Mouse (Mus musculus): ENCODE data around the gene Smtn.

The Smtn gene

DNA sequence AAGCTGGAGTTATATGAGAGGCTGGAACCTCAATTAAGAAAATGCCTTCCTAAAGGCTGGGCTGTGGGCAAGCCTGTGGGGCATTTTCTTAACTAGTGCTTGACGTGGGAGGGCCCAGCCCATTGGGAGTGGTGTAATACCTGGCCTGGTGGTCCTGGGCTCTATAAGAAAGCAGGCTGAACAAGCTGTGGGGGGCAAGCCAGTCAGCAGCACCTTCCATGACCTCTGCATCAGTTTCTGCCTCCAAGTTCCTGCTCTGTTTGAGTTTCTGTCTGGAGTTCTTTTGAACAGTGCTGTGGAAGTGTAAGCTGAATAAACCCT lies 5.8 kb upstream of the Smtn start:
- DNase-seq = no peak

DNA sequence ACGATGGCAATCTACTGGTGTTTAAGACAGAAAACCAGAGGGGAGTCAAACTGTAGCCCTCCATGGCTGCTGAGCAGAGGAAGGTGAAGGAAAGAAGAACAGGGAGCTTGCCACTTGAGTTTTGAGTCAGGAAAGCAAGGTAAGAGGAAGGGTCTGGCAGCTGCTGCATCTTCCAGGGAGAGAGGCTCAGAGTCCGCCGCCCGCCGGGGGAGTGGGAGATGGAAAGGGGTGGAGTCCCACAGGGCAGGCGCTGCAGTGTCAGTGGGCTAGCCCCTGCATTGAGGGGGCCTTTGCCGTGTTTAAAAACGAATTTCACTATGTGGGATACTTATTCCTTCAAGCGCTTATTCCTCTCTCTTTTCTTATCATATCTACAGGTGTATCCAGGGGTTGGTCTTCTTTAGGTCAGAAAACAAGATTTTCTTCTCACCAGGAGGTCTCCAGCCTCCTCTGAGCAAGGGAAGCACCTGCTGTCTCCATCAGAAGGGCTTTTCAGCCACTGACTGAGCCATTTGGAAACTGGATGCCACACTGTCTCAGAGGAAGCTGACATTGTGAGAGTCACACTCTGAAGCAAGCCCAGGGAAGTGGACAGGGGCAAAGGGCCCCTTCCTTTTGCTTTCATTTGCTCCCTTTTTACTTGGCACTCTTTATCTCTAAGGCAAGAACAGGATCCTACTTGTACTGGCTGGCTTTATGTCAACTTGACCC lies 5.3 kb upstream of the Smtn start:
- DNase-seq = no peak

DNA sequence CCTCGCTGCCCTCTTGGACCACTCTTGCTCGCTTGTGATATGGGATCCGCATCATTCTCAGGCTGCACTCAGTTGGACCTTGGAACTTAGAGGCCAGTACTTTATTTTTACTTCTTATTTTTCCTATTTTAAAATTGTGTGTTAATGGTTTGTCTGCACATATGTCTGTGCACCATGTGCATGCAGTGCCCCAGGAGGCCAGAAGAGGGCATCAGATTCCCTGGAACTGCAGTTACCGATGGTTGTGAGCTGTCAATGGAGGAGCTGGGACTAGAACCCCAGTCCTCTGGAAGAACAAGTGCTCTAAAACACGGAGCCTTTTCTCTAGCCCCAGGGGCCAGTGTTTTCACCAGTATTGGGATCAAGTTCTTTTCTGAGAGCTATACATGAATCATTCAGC lies 4.0 kb upstream of the Smtn start:
- DNase-seq = no peak

DNA sequence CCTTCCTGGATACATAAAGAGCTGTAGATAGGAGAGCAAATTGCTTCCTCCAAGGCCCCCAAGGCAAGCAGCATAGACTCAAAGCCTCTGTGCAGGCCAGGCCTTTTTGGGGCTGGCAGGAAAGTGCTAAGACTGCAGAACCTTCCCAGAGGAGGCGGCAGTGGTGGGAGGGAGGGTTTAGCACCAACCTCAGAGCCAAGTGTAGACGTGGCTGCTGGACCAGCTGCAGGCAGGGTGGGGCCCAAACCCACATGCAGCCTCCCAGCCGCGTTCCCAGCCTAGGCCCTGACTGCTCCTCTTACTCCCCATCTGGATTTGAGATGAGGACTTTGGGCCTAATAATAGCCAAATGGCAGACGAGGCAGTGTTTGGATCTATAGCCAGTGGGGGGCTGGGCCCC lies 2.6 kb upstream of the Smtn start:
- DNase-seq = no peak

DNA sequence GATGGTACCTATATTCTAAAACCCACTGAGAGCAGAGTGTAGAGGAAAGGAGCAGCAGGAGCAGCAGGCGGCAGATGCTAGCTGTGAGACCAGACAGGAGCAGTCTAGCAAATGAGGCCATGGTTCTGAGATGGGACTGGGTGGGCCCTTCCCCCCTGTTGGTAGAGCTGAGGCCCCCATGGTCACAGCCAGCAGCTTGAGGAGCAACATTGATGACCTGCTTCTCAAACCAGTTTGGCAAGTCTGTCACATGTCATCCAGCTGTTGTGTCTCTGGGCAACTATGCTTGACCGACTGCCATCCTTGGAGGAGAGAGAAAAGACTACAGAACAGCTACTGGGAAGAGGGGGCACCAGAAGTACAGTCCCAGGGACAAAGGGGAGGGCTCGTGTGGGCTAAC lies 1.5 kb upstream of the Smtn start:
- peak; percentile 13 for DNase-seq

DNA sequence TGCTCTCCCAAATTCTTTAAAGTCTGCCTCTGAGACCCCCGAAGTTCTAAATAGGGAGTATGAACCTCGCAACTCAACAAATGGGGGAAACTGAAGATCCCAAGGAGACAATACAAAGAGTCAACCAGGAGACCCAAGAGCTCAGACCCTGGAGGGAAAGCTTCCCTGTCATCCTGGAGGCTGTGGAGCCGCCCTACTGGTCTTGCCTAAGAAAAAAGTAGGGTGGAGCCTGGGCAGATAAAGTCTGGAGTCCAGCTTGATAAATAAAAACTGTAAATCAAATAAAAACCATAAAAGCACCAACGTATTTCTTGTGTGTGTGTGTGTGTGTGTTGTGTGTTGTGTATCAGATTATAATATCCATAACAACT lies 601 bp downstream of the Smtn start:
- DNase-seq = no peak

DNA sequence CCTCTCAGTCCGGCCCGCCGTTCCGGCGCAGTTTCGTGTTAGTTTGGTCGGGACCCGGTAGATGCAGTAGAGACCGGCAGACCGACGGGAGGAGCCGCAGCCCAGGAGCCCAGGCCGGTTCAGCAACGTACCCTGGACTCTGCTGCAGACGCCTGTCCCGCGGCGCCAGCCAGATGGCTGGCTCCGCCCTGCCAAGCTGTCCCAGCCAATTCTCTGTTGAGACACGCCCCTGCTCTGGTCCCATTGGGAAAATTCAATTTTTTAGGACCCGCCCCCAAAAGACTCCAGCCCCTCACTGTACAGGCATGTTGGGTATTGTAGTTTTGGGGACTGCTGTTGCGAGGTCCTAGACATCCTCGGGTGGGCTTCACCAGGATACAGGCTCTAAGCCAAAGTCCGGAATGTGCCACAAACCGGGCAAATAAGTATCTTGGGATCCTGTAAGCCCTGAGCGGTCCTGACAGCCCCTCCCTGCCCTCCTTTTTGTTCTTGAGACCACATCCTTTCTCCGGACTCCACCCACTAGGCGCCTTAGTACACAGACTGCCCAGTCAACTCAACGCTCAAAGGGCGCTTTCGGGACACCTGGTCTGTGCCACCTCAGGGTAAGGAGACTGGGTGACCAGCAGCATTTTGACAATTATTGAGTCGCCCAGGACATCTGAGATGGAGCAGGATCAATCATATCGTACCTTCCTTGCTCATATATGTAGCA lies 1.1 kb downstream of the Smtn start:
- DNase-seq = peak; percentile 96

DNA sequence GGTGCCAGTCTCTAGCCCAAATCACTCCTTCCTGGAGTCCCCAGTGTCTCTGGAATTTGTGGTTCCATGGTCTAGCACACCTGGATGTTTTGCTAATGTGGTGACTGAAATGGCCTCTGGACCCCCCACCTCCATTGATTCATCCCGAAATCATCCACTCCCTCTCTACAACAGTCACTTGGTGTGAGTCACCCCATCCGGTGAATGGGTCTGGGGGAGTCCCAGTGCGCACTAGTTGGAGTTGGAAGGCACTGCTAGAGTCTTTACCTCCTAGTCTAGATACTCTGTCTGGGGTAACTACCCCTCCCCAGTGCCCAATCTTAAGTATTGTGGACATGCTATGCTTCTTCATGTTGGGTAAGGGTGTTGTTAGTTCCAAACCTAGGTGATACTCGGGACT lies 2.1 kb downstream of the Smtn start:
- peak; percentile 43 for DNase-seq

DNA sequence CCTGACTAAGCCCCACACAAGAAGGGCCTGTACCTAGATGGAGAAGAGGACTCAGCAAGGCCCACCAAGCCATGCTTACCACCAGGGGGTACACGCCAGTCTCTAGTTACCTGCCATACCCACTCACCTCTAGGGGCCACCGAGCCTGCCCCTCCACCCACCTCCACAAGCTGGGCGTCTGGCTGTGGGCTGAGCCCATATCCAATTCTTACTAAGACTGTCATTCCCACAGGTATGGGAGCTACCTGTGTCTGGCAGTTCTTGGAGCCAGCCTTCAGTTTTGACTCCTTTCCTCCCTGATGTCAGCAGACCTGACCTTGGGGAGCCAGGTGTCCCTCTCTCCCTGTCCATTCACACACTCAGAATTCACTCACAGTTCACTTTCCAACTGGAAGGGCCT lies 2.7 kb downstream of the Smtn start:
- peak; percentile 24 for DNase-seq

DNA sequence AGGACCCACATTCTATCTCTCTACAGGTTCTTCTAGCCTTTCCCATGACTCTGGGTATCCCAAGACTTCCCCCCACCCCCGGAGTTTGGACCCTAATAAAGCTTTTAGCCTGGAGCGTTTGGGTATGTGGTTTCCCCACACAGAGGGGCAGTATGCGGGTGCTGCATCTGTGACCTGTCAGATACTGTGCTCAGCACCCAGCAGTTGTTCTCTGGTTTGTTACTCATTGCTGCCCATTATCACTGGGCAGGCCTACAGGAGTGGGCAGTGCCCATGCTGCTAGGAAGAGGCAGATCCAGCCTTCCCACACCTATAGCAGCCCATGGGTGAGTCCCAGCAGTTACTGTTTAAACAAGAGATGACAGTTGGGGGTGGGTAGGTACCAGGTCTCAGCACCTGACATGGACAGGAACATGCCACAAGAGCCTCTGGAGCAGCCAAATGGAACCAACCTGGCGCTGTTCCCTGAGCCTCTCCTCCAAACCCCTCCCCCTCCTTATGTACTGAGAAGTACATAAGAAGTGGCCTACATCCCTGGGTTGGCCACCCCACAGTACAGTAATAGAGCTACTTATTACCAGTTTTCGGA lies 3.6 kb downstream of the Smtn start:
- peak; percentile 34 for DNase-seq

DNA sequence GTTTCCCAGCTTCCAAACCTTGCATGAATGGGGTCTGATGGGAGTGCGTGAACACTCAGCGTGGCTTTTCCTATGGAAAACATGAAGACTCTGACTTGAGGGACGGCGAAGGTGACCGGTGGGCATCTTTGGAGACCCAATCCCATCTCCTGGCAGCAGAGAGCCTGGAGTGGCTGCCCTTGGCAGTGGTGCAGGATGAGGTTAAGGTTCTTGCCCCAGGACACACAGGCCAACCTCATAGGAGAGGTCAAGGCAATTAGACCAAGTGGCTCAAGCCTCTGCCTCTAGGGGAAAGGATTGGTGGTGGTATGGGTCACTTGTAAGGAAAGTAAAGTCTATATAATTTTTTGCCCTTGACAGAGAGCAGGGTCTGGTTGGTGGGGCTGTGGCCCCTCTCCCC lies 4.3 kb downstream of the Smtn start:
- DNase-seq = peak; percentile 26

DNA sequence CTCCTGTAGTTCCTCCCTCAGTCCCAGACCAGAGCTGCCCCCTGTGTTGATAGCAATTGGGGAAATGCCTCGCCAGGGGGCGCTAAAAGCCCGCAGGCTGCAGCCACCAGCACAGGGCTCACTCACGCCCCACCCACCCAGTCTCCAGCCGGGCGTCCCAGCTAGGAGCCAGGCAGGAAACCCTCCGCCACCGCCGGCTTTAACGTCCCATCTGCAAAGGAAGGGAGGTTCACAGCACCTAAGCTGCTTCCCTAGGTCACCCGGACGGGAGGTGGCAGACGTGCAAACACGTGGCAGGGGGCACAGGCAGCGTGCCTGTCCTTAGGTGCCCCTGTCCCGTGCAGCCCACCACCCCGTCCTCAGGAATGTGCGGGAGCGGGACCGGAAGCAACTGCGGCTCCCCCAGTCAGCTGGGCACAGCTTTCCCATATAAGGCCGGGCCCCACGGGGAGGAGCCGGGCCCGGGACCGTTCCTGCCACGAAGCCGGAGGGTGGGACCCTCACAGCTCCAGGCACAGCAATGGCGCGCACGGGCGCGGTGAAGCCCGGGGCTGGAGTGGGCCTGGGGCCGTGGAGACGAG lies 4.9 kb downstream of the Smtn start:
- peak; percentile 93 for DNase-seq

DNA sequence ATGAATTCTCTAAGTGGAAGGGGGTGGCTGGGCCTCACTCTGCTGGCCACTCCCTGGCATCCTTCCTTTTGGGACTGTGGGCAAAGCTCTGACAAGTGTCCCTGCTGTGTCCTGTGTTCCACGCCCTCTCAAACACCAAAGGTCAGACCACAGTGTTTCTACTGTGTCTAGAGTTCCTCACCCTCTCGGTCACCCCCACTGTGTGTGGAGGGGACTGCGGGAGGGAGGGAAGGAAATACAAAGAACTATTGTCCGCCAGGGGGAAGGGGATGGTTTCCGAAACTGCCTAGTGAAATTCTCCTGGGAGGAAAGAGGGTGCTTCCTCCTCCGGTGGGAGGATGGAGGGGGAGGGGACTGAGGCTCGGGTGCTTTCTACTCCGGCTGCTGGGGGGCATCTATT lies 5.5 kb downstream of the Smtn start:
- DNase-seq = no peak

DNA sequence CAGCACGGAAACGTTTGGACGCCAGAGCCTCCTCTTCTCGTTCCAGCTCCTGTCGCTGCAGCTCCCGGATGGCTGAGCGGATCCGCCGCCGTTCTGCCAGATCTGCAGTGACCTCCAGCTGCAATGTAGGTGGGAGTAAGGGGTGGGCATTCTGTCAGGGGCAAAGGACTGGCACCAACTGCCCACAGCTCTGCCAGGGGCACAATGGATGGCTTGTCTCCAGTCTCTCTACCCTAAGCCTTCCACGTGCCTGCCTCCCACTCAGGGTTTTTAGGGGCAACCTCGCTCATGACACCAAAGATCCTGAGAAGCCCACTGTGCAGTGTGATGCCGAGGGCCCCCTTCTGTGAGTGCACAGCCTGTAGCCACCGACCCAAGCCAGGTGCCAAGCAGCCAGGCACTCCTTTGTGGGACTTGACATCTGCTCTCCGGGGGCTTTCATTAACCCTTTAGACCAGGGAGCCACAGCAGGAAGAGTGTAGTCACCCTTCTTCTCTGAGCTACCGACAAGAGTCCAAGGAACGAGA lies 6.9 kb downstream of the Smtn start:
- DNase-seq = peak; percentile 16

DNA sequence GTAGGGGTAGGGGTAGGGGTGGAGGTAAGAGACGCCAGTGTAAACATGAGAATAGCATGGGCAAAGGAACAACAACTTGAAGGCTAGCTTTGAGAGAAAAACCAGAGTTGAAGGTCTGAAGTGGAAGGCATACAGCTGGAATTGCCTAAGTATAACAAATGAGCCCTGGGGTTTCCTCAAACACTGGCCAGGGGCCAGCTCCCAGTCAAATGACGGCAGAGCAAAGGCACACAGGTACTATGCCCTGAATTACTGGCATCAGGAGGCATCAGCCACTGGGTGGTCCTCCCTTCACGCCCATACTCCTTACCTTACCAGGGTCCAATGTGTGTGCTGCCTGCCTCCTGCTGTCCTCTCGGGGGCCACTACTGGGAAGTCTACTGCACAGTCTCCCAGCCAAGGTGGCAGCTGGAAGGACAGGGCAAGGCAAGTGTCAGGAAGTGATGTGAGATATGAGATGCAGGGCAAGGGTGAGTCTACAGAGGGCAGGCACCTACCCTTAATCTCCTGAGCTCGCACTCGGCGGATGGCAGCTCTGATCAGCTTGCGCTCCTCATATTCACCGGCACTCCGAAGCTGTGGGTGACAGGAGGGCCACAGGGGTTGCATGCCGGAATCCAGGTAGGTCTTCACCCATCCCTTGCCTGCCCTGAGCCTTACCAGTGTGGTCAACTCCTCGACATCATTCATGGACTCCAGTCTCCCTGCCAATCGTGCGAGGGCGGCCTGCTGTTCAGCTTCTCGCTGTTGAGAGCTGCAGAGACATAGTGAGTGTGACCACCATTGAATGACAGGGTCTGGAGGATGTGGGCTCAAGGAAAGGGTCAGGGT lies 8.1 kb downstream of the Smtn start:
- peak; percentile 19 for DNase-seq

DNA sequence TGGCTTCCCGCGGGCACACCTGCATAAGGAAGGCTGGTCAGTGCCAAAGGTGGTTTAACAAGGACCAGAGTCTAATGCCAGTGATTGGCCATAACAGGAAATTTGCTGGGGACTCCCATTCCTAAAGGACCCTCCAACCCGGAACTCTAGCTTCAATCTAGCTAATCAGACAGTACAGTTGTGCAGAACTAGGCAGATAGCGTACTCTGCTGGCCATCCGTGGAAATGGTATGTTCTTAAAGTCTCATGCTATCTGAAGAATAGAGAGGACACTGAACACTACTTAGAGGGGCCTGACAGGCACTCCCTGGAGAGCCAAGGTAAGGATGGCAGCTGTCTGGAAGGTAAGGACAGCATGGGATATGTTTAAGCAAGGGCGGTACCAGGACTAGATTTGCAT lies 8.8 kb downstream of the Smtn start:
- DNase-seq = peak; percentile 62

DNA sequence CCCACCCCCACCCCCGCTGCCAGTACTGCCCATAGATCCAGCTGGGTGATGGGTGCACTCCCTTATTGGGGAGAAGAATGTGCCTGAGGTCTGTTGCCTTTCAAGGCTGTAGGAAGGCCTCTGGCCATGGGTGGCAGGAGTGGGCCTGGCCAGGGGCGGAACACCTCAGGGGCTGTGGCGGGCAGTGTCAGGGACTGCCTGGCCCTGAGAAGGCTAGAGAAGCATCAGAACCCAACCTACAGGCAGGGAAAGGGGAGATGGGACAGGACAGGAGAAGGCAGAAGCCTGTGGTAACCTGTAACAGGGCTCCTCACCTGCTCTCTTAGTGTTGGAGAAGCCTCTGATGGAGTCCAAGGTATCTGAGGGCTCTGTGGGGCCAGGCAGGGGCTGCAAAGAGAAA lies 9.7 kb downstream of the Smtn start:
- no peak for DNase-seq

DNA sequence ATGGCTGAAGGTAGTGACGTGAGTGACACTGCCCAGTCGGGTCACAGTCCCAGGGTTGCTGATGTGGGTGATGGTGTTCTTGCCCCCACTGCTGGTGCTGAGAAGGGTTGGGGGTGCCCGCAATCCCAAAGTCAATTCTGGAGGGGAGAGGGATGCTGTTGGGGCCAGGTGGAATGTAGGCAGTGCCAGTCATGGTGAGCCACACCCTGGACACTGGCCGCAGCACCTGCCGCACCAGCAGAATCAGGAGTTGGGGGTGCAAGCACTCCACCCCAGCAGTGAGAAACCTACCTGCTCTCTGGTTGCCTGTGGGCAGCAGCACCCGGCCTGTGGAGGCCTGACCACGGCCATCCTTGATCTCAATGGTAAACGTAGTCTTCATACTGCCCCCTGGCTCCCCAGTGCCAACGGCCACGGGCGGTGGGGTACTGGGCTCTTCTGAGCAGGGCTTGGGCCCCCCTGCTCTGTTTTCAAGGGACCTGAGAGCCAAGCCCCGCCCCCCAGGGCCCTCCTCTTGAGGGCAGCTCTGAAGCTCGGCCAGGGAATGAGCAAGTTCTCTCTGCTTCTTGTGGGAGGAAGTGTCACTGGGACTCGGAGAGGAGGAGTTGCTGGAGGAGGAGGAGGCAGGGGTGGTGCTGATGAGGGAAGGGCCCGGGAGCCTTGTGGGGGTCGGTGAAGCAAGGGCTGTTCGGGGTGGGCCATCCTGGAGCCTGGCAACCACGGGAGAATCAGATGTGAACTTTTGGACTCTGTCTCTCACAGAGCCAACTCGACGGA lies 10.7 kb downstream of the Smtn start:
- peak; percentile 15 for DNase-seq

DNA sequence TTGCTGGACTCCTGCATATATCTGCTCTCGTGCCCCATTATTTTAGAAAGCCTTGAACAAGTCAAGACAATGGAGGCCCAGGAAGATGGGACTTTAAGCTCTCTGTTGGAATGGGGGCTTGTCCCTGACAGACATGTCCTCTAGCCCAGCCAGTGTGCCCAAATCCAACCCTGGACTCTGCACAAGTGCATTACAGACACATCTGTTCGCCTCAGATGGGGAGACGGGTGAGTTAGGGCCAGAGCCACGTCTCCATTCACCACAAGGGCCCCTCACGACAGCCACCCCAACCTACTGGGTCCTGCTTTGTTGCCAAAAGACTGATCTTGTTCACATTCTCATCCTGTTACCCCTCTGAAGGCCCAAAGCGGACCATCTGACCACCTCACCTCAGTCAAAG lies 12.2 kb downstream of the Smtn start:
- DNase-seq = peak; percentile 16

DNA sequence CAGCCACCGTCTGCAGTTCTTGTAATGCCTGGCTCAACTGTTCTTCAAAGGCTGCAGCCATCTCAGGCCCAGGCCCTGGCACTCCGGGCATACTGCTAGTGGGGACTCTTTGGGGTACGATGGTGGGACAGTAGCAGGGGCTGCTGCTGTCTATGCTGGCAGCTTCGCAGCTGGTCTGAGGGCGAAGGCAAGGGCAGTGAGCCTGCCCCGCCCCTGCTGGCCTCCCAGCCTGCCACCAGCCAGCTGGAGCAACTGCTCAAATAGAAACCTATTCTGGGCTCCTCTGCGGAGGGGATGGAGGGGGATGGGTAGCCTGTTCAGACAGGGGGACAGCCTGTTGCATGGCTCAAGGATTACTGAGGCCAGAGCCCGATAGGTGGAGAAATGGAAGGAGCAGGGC lies 12.6 kb downstream of the Smtn start:
- DNase-seq = peak; percentile 17

DNA sequence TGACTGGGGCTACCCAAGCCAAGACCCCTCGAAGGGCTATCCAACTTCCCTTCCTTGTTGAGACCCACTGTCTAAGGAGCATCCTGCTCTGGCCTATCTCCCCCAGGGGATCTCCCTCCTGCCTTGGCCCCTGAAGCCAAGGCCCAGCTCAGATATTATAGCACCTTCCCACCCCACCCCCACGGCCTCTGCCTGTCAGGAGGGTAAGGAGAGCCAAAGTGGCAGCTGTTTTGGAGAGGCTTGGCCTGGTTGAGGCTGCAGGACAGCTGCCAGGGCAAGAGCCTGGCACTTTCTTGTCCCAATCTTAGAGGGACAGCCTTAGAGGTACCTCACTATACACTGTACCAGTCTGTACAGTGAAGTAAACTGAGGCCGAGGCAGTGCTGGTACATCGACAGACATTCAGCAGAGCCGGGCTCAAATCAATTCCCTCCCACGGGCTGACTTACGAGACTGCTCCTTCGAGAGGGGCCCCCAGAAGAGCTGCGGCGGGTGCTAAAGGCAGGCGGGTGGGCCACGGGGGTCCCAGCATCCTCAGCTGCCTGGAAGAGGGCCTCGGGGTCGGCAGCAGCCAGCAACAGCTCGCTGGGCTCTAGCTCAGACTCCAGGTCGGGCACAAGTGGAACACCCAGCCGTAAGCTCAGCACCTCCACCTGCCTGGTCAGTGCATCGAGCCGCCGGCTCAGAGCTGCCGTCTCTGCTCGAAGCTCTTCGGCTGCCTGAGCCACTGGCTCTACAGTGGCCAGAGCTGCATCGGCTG lies 13.3 kb downstream of the Smtn start:
- peak; percentile 32 for DNase-seq

DNA sequence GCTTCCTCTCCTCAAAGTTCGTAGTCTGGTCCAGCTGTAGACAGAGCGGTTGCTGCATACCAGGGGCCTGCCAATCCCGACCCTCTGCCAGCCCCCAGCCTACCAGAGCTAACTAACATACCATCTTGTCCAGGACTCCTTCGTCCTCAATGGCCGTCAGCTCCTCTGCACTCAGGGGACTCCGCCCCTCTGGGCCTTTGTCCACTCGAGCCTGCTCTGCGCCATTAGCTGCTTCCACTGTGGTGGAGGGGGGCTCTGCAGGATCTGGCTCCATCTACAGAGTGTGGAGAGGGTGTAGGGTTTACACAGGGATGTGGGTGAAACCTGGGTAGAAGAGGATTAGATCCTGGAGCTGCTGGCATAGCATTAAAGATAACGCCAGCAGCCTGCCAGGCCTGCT lies 14.2 kb downstream of the Smtn start:
- DNase-seq = peak; percentile 20
